Mouse (Mus musculus) heart, embryonic 16.5 days (tissue): Measurements from ENCODE around the gene Lnx1. TPM values are rescaled to one million over a fixed set of nuclear protein-coding genes. Genes with fewer than 3 reads are reported as not detected.

Source experiments
- ATAC-seq: fragments of 200-750 bp; cut with Nextera tagmentation; replicated peaks from 2 replicates; pipeline ENCODE4 v1.8.0; 2017; ENCODE audit warnings: moderate number of reproducible peaks; ENCODE audit not compliant: insufficient read depth, low FRiP score; ENCODE audit errors: extremely low read depth
- H3K27ac ChIP-seq: fragments of 300-500 bp; sonication (generic); 2 replicates; pipeline ENCODE4 v1.5.1; 2014; ENCODE audit warnings: mild to moderate bottlenecking, low read length, control low read depth, moderate library complexity
- H3K27me3 ChIP-seq: fragments of 300-500 bp; sonication (generic); 2 replicates; pipeline ENCODE4 v1.6.1; 2014; ENCODE audit warnings: low read length, mixed read lengths; ENCODE audit not compliant: control insufficient read depth, insufficient read depth
- H3K36me3 ChIP-seq: fragments of 300-500 bp; sonication (generic); 2 replicates; pipeline ENCODE4 v1.6.1; 2014; ENCODE audit not compliant: control insufficient read depth, insufficient read depth
- H3K4me1 ChIP-seq: fragments of 300-500 bp; sonication (generic); 2 replicates; pipeline ENCODE4 v1.6.1; 2014; ENCODE audit warnings: low read length, mixed read lengths; ENCODE audit not compliant: control insufficient read depth, insufficient read depth
- H3K4me2 ChIP-seq: fragments of 300-500 bp; sonication (generic); 2 replicates; pipeline ENCODE4 v1.6.1; 2014; ENCODE audit warnings: low read depth, mild to moderate bottlenecking, control low read depth, low read length
- H3K4me3 ChIP-seq: fragments of 300-500 bp; sonication (generic); 2 replicates; pipeline ENCODE4 v1.5.1; 2014; ENCODE audit warnings: mild to moderate bottlenecking, control low read depth, low read length
- H3K9ac ChIP-seq: fragments of 300-500 bp; sonication (generic); 2 replicates; pipeline ENCODE4 v1.6.1; 2014; ENCODE audit warnings: low read length, control low read depth
- H3K9me3 ChIP-seq: fragments of 300-500 bp; sonication (generic); replicated peaks from 2 replicates; pipeline ENCODE4 v1.6.1; 2016; ENCODE audit warnings: low read length; ENCODE audit not compliant: control insufficient read depth
- WGBS: fragments of 180-500 bp; shearing (Covaris S2); extraction: QIAGEN DNeasy Blood & Tissue Kit; methylation state at CpG from one replicate; pipeline ENCODE4 v1.1.7; 2014; 5-methylcytosine and 5-hydroxymethylcytosine counted together
- polyA plus RNA-seq: library from polyadenylated mRNA; unstranded; fragments of >200 nt; fragmentation: Nextera tagmentation; extraction: Ambion mirVana; gene quantifications from 2 replicates; pipeline ENCODE4 v1.2.1, GENCODE M21; 2015

The Lnx1 gene
- polyA plus RNA-seq, 1 experiment from 2014 or later, result 0.67 TPM

- Histone ChIP-seq H3K4me2 (no peak overlapping the region), H3K27ac (no peak overlapping the region), H3K9me3 (no peaks in the 10 kb centered on the region), H3K4me1 (peaks cover 22% of the 10 kb centered on the region), H3K4me3 (no peak overlapping the region), H3K27me3 (peaks cover 24% of the 10 kb centered on the region), H3K36me3 (no peaks in the 10 kb centered on the region), H3K9ac (no peak overlapping the region; the same call in 1 of the 2 replicates)
- peak; percentile 58 for ATAC-seq
- WGBS, result 19% methylated on average over 6 of the region's 6 CpGs
These were observed 26.9 kb upstream of the Lnx1 start for GRCm38 (mm10) chr5:74729567-74729966.

- 70% methylated on average over 6 of the region's 6 CpGs for WGBS
- Histone ChIP-seq H3K9ac (no peak overlapping the region), H3K27me3 (peaks cover 16% of the 10 kb centered on the region), H3K4me2 (no peak overlapping the region), H3K4me1 (peaks cover 18% of the 10 kb centered on the region), H3K36me3 (no peaks in the 10 kb centered on the region), H3K27ac (no peak overlapping the region), H3K9me3 (no peaks in the 10 kb centered on the region), H3K4me3 (no peak overlapping the region)
- ATAC-seq, result no peak
These were observed 25.5 kb upstream of the Lnx1 start for GRCm38 (mm10) chr5:74728186-74728585.

- no peaks in the 10 kb centered on the region for H3K9me3 ChIP-seq
- no peak overlapping the region for H3K4me2 ChIP-seq
- H3K4me3 ChIP-seq, result no peak overlapping the region
- H3K27me3 ChIP-seq, result peaks cover 16% of the 10 kb centered on the region
- WGBS, result 74% methylated on average over 8 of the region's 8 CpGs
- no peak overlapping the region for H3K9ac ChIP-seq
- no peak overlapping the region for H3K27ac ChIP-seq
- H3K4me1 ChIP-seq, result peaks cover 10% of the 10 kb centered on the region
- ATAC-seq, result no peak
- no peaks in the 10 kb centered on the region for H3K36me3 ChIP-seq
These were observed 24.6 kb upstream of the Lnx1 start for GRCm38 (mm10) chr5:74727319-74727718.

- ATAC-seq, result no peak
- Histone ChIP-seq H3K4me1 (peaks cover 10% of the 10 kb centered on the region), H3K9ac (no peak overlapping the region), H3K36me3 (no peaks in the 10 kb centered on the region), H3K27ac (no peak overlapping the region), H3K9me3 (no peaks in the 10 kb centered on the region), H3K27me3 (peaks cover 8% of the 10 kb centered on the region), H3K4me3 (no peak overlapping the region), H3K4me2 (no peak overlapping the region)
- whole genome bisulfite sequencing, result 67% methylated on average over 4 of the region's 4 CpGs
These were observed 22.8 kb upstream of the Lnx1 start for GRCm38 (mm10) chr5:74725541-74725940.

- H3K27ac ChIP-seq, result no peak overlapping the region
- no peak overlapping the region for H3K4me2 ChIP-seq
- no peaks in the 10 kb centered on the region for H3K9me3 ChIP-seq
- no peak overlapping the region for H3K4me3 ChIP-seq
- ATAC-seq, result no peak
- 73% methylated on average over 3 of the region's 3 CpGs for WGBS
- peaks cover 2% of the 10 kb centered on the region; the same call in 1 of the 2 replicates for H3K27me3 ChIP-seq
- no peak overlapping the region for H3K9ac ChIP-seq
- H3K4me1 ChIP-seq, result no peaks in the 10 kb centered on the region
- H3K36me3 ChIP-seq, result no peaks in the 10 kb centered on the region
These were observed 19.1 kb upstream of the Lnx1 start for GRCm38 (mm10) chr5:74721816-74722215.

GRCm38 (mm10) chr5:74720661-74721060 is 17.9 kb upstream of the Lnx1 start:
- H3K27me3 ChIP-seq, result no peaks in the 10 kb centered on the region
- 65% methylated on average over 9 of the region's 9 CpGs for WGBS
- no peak overlapping the region for H3K9ac ChIP-seq
- H3K4me1 ChIP-seq, result no peaks in the 10 kb centered on the region
- H3K36me3 ChIP-seq, result no peaks in the 10 kb centered on the region
- H3K4me2 ChIP-seq, result no peak overlapping the region
- H3K9me3 ChIP-seq, result no peaks in the 10 kb centered on the region
- no peak for ATAC-seq
- no peak overlapping the region for H3K27ac ChIP-seq
- H3K4me3 ChIP-seq, result no peak overlapping the region

- no peaks in the 10 kb centered on the region for H3K27me3 ChIP-seq
- no peak overlapping the region for H3K27ac ChIP-seq
- no peaks in the 10 kb centered on the region for H3K4me1 ChIP-seq
- no peaks in the 10 kb centered on the region for H3K36me3 ChIP-seq
- H3K9me3 ChIP-seq, result no peaks in the 10 kb centered on the region
- no peak overlapping the region for H3K9ac ChIP-seq
- no peak overlapping the region for H3K4me3 ChIP-seq
- H3K4me2 ChIP-seq, result no peak overlapping the region
- ATAC-seq, result no peak
- 29% methylated on average over 7 of the region's 7 CpGs for WGBS
These were observed 13.5 kb upstream of the Lnx1 start for GRCm38 (mm10) chr5:74716165-74716564.

GRCm38 (mm10) chr5:74712811-74713210 is 10.1 kb upstream of the Lnx1 start:
- Histone ChIP-seq H3K4me1 (no peaks in the 10 kb centered on the region), H3K27me3 (no peaks in the 10 kb centered on the region), H3K9ac (no peak overlapping the region), H3K9me3 (no peaks in the 10 kb centered on the region), H3K27ac (no peak overlapping the region), H3K4me3 (no peak overlapping the region), H3K36me3 (no peaks in the 10 kb centered on the region), H3K4me2 (no peak overlapping the region)
- WGBS, result 56% methylated on average over 4 of the region's 4 CpGs
- ATAC-seq, result no peak

GRCm38 (mm10) chr5:74711988-74712387 is 9.3 kb upstream of the Lnx1 start:
- H3K4me1 ChIP-seq, result no peaks in the 10 kb centered on the region
- H3K36me3 ChIP-seq, result no peaks in the 10 kb centered on the region
- H3K27ac ChIP-seq, result no peak overlapping the region
- H3K4me2 ChIP-seq, result no peak overlapping the region
- H3K9me3 ChIP-seq, result no peaks in the 10 kb centered on the region
- no peak overlapping the region for H3K9ac ChIP-seq
- ATAC-seq, result no peak
- H3K27me3 ChIP-seq, result no peaks in the 10 kb centered on the region
- H3K4me3 ChIP-seq, result no peak overlapping the region
- 77% methylated on average over 2 of the region's 2 CpGs for WGBS

- Histone ChIP-seq H3K36me3 (no peaks in the 10 kb centered on the region), H3K9ac (no peak overlapping the region), H3K27me3 (no peaks in the 10 kb centered on the region), H3K4me2 (no peak overlapping the region), H3K9me3 (no peaks in the 10 kb centered on the region), H3K4me1 (no peaks in the 10 kb centered on the region), H3K27ac (no peak overlapping the region), H3K4me3 (no peak overlapping the region)
- ATAC-seq, result no peak
- WGBS, result 56% methylated on average over 1 of the region's 1 CpGs
These were observed 8.3 kb upstream of the Lnx1 start for GRCm38 (mm10) chr5:74711056-74711455.
